Mouse (Mus musculus): ENCODE measurements around the gene Rin3. TPM values are rescaled to one million over a fixed set of nuclear protein-coding genes. Genes with fewer than 3 reads are reported as not detected.

The Rin3 gene
- polyA plus RNA-seq, 1 experiment, result 102 TPM

DNA sequence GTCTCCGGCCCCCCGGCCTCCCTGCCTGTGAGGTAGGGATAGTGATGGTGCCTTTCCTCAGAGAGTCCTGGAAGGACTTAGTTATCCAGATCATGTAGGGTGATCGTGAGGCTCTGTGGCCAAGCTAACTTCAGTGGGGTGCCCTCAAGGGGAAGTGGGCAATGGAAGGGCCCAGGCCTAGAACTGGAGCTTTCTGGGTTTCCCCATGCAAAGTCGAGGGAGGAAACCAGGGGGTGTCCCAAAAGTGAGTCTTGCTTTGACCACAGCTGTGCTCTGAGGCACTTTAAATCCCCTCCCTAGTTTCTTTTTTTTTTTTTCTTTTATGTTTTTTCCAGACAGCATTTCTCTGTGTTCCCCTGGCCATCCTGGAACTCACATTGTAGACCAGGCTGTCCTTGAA lies 47.3 kb downstream of the Rin3 start:
- 40% methylated on average over 4 of the region's 4 CpGs for WGBS
- no peak for TF ChIP-seq CTCF (IDR thresholded peaks at IDR 0.05; ENCODE audit: control insufficient read depth, insufficient read depth, low read length)
- no peak for TF ChIP-seq POLR2A (IDR thresholded peaks at IDR 0.05; ENCODE audit: borderline replicate concordance, control insufficient read depth, low read depth, low read length)
- no peak overlapping the region for H3K27ac ChIP-seq (ENCODE audit: control insufficient read depth, insufficient read depth, low read depth, low read length, poor library complexity)
- no peak overlapping the region for H3K4me3 ChIP-seq (replicated peaks; ENCODE audit: control insufficient read depth, low read depth, low read length)
- H3K4me1 ChIP-seq (ENCODE audit: control insufficient read depth, insufficient read depth, low read length), result peaks cover 8% of the 10 kb centered on the region; the same call in 1 of the 2 replicates

DNA sequence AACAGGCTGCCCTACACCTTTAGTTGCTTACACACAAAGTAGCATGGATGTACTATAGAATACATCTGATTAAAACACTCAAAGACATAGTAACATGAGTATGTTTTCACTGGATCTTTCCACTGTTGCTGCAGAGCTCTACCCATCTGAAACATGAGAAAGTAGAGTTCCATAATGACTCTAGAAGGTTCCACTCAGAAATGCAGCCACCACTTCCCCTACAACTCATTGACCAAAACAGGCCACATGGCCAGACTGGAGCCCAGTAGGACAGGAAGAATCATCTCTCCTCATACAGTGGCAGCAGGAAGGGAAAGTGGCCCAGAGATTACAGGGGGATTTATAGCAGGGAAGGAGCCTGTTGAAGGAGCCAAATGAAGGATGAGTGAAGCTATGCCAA lies 47.9 kb downstream of the Rin3 start:
- H3K4me3 ChIP-seq (replicated peaks; ENCODE audit: control insufficient read depth, low read depth, low read length), result no peak overlapping the region
- no peak overlapping the region for H3K27ac ChIP-seq (ENCODE audit: control insufficient read depth, insufficient read depth, low read depth, low read length, poor library complexity)
- peaks cover 8% of the 10 kb centered on the region; the same call in 1 of the 2 replicates for H3K4me1 ChIP-seq (ENCODE audit: control insufficient read depth, insufficient read depth, low read length)
- no peak for TF ChIP-seq POLR2A (IDR thresholded peaks at IDR 0.05; ENCODE audit: borderline replicate concordance, control insufficient read depth, low read depth, low read length)
- no peak for TF ChIP-seq CTCF (IDR thresholded peaks at IDR 0.05; ENCODE audit: control insufficient read depth, insufficient read depth, low read length)

DNA sequence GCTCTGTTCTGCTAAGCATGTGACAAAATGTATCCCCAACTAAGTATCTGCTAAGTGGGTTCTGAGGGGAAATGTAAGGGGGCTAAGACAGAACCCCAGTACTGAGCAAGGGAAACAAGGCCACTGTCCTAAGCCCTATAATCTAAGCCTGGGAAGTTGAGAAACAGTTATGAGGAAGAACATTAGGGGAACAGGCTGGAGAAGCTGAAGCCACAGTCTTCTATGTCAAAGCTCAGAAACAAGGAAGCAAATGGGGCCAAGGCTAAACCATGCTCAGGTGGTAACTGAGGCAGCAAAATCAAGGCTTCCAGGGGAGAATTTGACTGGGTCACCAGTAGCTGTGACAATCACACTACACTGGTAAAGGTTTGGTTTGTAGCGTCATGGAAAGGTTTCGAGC lies 50.3 kb downstream of the Rin3 start:
- no peak for TF ChIP-seq CTCF (IDR thresholded peaks at IDR 0.05; ENCODE audit: control insufficient read depth, insufficient read depth, low read length)
- TF ChIP-seq POLR2A (IDR thresholded peaks at IDR 0.05; ENCODE audit: borderline replicate concordance, control insufficient read depth, low read depth, low read length), result no peak
- H3K4me1 ChIP-seq (ENCODE audit: control insufficient read depth, insufficient read depth, low read length), result peaks cover 8% of the 10 kb centered on the region; the same call in 1 of the 2 replicates
- WGBS, result 80% methylated on average over 2 of the region's 2 CpGs
- H3K4me3 ChIP-seq (replicated peaks; ENCODE audit: control insufficient read depth, low read depth, low read length), result no peak overlapping the region
- peak overlapping the region; percentile 13 for H3K27ac ChIP-seq (ENCODE audit: control insufficient read depth, insufficient read depth, low read depth, low read length, poor library complexity)

DNA sequence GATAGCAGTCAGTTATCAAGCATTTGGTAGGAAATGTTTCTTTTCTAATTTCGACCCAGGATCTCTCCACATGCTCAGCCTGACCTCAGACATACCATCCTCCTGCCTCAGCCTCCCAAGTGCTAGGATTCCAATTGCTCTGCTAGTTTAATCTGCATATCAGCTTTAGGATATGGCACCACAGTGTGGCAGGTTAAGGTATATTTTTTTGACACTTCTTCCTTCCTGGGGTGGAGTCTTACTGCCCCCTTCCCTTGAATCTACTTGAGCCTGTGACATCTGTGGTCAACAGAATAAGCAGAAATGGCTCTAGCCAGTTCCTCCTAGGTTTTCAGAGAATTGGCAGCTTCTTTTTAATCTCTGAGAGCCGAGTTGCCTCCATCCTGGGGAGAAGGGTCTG lies 56.2 kb downstream of the Rin3 start:
- WGBS, result 37% methylated on average over 2 of the region's 2 CpGs
- Histone ChIP-seq H3K27ac (ENCODE audit: control insufficient read depth, insufficient read depth, low read depth, low read length, poor library complexity) (peak overlapping the region; percentile 35; the same call in 1 of the 2 replicates), H3K4me1 (ENCODE audit: control insufficient read depth, insufficient read depth, low read length) (peaks cover 8% of the 10 kb centered on the region), H3K4me3 (replicated peaks; ENCODE audit: control insufficient read depth, low read depth, low read length) (no peak overlapping the region)
- peak; percentile 31; the same call in 1 of the 2 replicates for TF ChIP-seq CTCF (IDR thresholded peaks at IDR 0.05; ENCODE audit: control insufficient read depth, insufficient read depth, low read length)
- TF ChIP-seq POLR2A (IDR thresholded peaks at IDR 0.05; ENCODE audit: borderline replicate concordance, control insufficient read depth, low read depth, low read length), result no peak

DNA sequence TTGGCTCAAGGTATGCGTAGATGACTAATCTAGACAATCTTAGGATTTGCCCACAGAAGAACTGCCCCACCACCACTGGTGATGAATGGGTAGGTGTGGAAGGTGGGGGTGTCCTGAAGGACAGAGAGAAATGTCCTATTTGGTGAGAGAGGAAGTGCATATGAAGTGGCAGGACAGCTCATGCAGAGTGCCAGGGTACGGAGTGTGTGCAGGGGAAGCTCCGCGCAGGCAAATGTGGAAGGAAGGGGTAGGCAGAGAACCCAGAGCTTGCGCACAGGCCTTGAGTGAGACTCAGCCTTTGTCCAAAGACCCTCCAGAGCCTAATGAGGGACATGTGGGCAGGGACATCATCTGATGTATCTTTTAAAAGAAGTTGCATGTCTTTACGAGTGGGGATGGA lies 57.6 kb downstream of the Rin3 start:
- H3K4me3 ChIP-seq (replicated peaks; ENCODE audit: control insufficient read depth, low read depth, low read length), result no peak overlapping the region
- H3K4me1 ChIP-seq (ENCODE audit: control insufficient read depth, insufficient read depth, low read length), result peaks cover 7% of the 10 kb centered on the region
- TF ChIP-seq CTCF (IDR thresholded peaks at IDR 0.05; ENCODE audit: control insufficient read depth, insufficient read depth, low read length), result no peak
- no peak for TF ChIP-seq POLR2A (IDR thresholded peaks at IDR 0.05; ENCODE audit: borderline replicate concordance, control insufficient read depth, low read depth, low read length)
- 43% methylated on average over 6 of the region's 6 CpGs for WGBS
- H3K27ac ChIP-seq (ENCODE audit: control insufficient read depth, insufficient read depth, low read depth, low read length, poor library complexity), result peak overlapping the region; percentile 55; the same call in 1 of the 2 replicates

DNA sequence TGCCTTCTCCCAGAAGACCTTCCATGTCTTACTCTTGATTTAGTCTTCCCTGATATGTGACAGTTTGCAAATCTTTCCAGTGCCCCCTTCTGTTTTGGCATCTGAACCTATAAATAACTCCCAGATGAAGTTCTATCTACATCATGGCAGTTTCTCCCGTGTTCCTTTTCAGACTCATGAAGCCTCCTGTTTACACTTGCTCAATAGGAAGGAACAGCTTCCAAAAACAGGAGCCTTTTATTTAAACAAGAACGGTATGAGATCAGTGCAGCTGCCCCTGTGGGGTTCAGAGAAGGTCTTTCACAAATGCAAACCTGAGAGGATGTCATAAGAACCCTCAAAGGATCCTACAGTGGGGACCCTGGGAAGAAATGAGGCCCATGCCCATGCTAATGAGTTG lies 59.3 kb downstream of the Rin3 start:
- TF ChIP-seq CTCF (IDR thresholded peaks at IDR 0.05; ENCODE audit: control insufficient read depth, insufficient read depth, low read length) (no peak), POLR2A (IDR thresholded peaks at IDR 0.05; ENCODE audit: borderline replicate concordance, control insufficient read depth, low read depth, low read length) (no peak)
- no peak overlapping the region for H3K4me3 ChIP-seq (replicated peaks; ENCODE audit: control insufficient read depth, low read depth, low read length)
- 41% methylated on average over 2 of the region's 2 CpGs for WGBS

DNA sequence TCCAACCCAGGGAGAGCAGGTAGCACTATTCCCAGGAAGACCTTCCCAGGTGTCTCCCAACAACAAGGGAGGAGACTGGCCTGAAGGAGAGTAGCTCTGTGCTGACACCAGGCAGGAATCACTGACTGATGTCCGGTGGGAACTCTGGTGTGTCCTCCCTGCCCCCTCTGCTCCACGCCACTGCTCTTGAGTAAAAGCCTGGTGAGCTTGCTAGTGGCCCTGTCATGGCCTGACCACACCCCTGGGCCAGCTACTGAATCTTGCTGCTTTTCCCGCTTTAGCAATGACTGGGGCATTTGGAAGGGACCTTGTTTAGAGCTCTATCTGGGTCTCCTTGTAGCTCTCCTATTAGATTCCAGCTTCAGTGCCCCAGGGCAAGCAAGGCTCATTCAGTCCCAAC lies 59.8 kb downstream of the Rin3 start:
- Histone ChIP-seq H3K4me1 (ENCODE audit: control insufficient read depth, insufficient read depth, low read length) (peaks cover 9% of the 10 kb centered on the region), H3K27ac (ENCODE audit: control insufficient read depth, insufficient read depth, low read depth, low read length, poor library complexity) (no peak overlapping the region), H3K4me3 (replicated peaks; ENCODE audit: control insufficient read depth, low read depth, low read length) (no peak overlapping the region)
- WGBS, result 82% methylated on average over 3 of the region's 3 CpGs
- no peak for TF ChIP-seq CTCF (IDR thresholded peaks at IDR 0.05; ENCODE audit: control insufficient read depth, insufficient read depth, low read length)

More for the DNA sequence above, 59.3 kb downstream of the Rin3 start:
- Histone ChIP-seq H3K27ac (ENCODE audit: control insufficient read depth, insufficient read depth, low read depth, low read length, poor library complexity) (no peak overlapping the region), H3K4me1 (ENCODE audit: control insufficient read depth, insufficient read depth, low read length) (peaks cover 9% of the 10 kb centered on the region)

DNA sequence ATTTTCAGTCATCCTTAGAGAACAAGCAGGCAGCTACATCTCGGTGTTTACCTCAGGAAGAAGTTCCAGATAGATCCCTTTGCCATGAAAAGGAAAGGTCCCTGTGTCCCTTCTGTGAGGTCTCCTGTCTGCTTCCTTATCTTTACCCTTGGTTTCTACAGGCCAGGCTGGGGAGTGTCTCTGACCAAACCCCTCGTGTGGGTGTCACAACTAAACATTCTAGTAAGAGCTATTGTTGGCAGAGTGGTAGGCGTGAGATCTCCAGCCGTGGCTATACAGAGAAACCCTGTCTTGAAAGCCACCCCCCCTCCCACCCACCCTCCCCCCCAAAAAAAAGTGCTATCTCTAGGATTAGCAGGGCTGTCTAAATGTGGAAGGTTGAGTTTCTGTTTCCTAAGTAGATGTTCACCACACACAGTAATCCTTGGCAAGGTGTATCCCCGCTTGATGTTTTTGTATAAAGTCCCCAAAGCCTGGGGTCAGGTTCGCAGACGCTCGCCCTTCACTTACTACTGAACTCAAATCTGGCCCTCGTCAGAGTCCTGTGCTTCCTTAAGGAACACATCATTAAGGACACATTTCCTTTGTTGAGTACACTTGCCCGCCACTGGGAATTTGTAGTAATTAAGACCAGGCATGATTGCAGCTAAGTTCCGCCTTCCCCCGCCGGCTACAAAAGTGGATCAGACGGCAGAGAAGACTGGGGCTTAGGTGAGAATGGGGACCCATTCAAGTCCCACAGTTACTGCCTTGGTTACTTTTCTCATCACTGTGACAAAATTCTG lies 62.4 kb downstream of the Rin3 start:
- H3K4me3 ChIP-seq (replicated peaks; ENCODE audit: control insufficient read depth, low read depth, low read length), result no peak overlapping the region
- no peak overlapping the region for H3K27ac ChIP-seq (ENCODE audit: control insufficient read depth, insufficient read depth, low read depth, low read length, poor library complexity)
- peaks cover 9% of the 10 kb centered on the region for H3K4me1 ChIP-seq (ENCODE audit: control insufficient read depth, insufficient read depth, low read length)
- WGBS, result 70% methylated on average over 14 of the region's 14 CpGs
- TF ChIP-seq POLR2A (IDR thresholded peaks at IDR 0.05; ENCODE audit: borderline replicate concordance, control insufficient read depth, low read depth, low read length) (no peak), CTCF (IDR thresholded peaks at IDR 0.05; ENCODE audit: control insufficient read depth, insufficient read depth, low read length) (no peak)
